Mouse (Mus musculus) kidney, postnatal 14 days (tissue): ENCODE measurements around the gene Gpr119.

ENCODE experiments used
- DNase-seq: peaks from one replicate; pipeline ENCODE4 v3.0.0; 2022; ENCODE audit warnings: mixed read lengths

The Gpr119 gene

DNA sequence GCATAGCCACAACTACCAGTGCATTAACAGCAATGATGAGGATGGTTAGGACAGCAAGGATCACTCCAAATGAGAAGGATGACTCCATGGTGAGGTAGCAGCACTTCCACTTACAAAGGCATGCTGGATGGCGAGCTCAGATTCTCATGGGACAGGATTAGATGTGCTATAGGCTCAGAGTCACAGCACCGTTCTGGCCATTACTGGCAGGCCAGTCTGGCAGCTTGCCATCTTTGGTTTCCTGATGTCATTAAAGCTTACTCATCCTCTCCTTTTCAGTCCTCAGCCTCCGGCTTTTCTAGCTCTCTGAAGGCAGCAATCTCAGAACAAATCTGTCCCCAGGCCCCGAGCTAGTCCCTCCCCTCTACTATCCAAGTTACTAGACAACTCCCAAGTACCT, at the start of gene Gpr119:
Gene Gpr119, minus strand, starts transcription at position 308 of the 400 bp plus-strand sequence.
- no peak for DNase-seq

DNA sequence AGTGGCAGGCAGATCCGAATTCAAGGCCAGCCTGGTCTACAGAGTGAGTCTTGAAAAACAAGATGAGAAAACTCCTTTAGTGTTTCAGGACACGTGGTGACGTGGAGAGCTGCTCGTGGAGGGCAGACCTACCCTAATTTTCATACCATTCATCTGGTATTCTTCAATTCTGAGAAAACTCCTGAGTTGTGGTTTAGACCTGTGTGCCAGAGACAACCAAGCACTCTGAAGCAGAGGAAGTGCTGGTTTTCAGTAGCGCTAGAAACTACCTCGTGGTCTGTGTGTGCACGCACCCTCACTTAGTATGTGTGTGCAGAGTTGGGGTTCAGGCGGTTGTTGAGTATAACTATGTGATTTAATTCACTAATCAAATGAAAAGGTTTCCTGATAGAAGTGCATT, 38.6 kb upstream of the Gpr119 start:
- DNase-seq: no peak

DNA sequence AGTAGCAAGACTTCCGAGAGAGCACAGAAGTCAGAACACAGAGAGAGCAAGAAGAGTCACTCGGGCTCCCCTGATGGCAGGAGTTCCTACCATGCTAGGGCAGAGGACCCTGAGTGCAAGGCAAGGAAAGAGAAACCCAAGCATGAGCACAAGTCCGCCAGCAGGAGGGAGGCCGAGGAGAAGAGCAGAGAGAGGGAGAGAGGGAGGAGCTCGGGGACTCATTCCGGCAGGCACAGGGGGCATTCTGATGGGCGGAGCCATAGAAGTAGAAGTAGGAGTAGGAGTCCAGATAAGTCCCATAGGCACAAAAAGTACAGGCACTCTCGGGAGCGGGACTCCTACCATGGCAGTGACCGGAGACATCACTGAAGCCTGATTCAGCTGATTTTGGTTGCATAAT, 35.4 kb upstream of the Gpr119 start:
- DNase-seq: no peak

DNA sequence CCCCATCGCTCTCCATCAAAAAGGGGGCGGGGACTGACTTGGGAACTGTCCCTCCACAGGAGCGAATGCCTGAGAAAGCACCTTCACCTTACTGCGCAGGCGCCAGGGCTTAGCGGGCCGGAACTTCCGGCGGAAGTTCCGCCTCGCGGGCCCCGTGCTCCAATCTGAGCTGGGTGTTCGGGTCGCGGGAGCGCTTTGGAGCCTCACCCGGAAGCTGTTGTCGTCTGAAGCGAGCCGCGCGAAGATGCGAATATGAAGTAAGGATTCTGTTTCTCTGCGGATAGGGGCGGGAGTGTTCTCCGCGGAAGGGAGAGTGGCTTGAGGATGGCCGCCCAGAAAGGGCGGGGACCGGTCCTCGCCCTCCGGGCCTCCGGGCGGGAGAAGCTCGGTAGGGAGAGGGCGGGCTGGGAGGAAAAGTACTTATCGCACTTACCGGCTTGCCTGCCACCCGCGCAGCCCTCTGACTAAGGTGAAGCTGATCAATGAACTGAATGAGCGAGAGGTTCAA, 20.6 kb upstream of the Gpr119 start, which contains the start of gene Rbmx2:
Gene Rbmx2, plus strand, starts transcription at position 141 of the 508 bp plus-strand sequence.
- DNase-seq: peak; percentile 93

DNA sequence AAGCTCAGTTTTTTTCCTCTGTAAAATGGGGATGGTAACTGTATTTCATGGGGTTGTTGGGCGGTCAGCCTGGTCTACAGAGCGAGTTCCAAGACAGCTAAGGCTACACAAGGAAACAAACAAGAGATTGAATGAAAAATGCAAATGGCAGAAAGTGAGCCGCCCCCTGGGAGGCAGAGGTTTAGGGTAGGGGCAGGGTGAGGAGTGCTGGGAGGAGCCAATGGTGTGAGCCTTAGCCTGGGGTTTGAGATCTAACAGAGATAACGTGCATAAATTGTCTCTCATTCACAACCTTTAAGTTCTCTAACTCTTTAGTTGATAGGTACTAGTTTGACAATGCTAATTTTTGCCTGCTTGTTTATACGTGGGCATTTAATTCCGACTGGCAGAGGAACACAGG, 20.2 kb upstream of the Gpr119 start:
- no peak for DNase-seq

DNA sequence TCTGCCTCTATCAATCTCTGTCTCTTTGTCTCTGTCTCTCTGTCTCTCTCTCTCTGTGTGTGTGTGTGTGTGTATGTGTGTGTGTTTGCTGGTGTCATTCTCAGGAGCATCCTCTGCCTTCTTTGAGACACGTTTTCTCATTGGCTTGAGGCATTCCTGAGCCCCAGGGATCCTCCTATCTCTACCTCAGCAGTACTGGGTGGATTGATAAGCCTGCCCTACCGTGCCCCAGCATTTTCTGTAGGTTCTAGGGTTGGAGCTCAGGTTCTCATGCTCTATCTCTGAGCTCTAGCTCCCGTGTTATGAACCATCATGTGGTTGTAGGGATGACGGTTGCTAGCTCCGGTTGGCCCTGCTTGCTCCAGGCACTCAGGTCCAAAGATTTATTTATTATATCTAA, 9.6 kb upstream of the Gpr119 start:
- no peak for DNase-seq

DNA sequence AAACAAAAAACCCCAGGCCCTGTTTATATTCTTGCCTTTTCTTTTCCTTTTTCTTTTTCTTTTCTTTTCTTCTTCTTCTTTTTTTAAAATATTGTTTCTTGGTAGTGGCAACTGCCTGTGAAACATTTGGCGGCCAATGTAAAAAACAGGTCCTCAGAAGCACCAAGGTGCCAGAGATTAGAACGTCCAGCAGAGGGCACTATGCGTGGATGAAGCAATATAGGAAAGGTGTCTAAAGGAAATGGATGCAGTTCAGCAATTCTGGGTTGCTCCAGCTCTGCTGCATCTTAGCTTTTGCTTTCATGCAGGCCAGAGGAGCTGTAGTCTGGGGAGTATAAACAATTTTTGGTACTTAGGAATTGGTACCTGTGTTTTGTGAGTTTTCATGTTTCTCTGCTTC, 9.2 kb upstream of the Gpr119 start:
- peak; percentile 14 for DNase-seq

DNA sequence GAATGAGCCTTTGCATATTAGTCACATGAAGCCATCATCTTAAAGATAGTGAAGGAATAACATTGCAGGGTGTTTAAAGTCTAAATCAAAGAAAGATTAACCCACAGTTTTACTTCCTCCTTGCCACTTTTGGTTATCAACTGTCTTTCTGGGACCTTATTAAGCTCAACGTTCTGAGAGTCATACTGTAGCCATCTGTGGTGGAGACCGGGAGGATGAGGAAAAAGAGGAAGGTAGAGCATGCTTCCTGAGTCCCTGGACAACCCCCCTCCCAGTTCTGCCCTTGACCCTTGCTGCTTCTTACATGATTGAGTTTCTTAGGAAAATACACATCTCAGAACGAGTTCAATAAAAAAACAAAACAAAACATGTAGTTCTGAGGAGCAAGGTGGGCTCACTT, 2.6 kb downstream of the Gpr119 start:
- DNase-seq: no peak

DNA sequence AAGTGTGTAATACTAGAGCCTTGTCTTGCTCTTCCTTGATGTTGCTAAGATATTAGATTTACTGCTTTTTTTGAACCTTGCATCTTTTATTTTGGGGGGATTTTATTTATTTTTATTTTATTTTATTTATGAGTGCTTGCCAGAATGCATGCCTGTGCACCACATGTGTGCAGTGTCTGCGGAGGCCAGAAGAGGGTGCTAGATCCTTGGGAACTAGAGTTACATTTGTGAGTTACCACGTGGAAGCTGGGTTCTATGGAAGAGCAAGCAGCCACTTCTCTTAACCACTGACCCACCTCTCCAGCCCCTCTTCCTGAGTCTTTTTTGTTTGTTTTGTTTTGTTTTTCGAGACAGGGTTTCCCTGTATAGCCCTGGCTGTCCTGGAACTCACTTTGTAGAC, 4.7 kb downstream of the Gpr119 start:
- no peak for DNase-seq

DNA sequence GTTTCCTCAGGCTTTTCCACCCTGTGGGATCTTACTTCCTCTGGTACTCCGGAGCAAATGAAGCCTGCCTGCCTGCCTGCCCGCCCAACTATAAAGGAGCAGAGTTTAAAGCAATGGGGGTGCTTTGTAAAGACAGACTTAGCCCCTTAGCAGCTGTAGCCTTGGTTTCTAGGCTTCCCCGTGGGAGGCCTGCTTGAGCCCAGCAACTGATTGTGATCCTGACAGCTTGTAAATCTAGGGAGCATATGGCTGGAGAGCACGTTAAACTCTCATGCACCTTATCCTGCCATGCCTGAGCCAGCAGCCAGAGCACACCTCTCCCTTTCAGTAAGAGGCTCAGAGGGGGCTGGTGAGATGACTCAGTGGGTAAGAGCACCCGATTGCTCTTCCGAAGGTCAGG, 7.5 kb downstream of the Gpr119 start:
- DNase-seq: no peak

DNA sequence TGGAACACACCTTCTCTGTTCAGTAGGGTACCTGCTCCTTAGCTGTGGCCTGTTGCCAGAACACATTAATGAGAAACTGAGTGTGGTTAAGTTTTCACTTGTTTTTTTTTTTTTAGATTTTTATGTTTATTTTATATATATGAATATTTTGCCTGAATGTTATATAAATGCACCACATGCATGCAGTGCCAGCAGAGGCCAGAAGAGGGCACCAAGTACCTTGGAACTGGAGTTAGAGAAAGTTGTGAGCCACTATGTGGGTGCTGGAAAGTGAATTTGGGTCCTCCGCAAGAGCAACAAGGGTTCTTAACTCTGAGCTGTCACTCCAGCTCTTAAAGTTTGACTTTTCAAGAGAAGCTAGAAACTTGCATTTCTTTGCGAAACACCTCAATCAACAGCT, 30.2 kb downstream of the Gpr119 start:
- DNase-seq: peak; percentile 12

DNA sequence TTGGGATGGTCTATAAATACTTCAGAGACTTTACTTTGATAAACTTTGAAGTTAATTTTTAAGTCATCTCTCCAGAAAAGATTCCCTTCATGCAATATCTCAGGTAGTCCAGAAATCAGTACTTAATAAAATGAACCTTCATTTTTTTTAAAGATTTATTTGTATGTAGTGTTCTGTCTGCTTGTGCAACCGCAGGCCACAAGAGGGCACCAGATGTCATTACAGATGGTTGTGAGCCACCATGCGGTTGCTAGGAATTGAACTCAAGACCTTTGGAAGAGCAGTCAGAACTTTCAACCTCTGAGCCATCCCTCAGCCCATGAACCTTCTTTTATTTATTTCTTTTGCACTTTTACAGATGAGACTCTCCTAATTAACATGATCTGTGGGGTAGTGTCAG, 37.2 kb downstream of the Gpr119 start:
- no peak for DNase-seq

DNA sequence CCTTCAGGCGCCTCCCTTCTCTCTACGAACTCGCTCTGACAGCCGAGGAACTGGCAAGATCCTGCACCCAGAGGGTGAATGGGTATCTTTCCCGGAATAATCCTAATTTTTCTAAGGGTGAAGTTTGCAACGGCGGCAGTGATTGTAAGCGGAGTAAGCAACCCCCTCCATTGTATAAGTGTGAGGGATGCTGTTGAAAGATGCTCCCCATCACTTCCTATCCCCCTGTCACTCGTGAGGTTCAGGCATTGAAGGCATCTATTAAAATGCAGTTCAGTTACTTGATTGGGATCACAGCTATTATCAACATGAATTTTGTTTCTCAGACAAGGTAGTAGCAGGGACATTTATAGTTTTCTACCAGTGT, 50.2 kb downstream of the Gpr119 start:
- DNase-seq: no peak

DNA sequence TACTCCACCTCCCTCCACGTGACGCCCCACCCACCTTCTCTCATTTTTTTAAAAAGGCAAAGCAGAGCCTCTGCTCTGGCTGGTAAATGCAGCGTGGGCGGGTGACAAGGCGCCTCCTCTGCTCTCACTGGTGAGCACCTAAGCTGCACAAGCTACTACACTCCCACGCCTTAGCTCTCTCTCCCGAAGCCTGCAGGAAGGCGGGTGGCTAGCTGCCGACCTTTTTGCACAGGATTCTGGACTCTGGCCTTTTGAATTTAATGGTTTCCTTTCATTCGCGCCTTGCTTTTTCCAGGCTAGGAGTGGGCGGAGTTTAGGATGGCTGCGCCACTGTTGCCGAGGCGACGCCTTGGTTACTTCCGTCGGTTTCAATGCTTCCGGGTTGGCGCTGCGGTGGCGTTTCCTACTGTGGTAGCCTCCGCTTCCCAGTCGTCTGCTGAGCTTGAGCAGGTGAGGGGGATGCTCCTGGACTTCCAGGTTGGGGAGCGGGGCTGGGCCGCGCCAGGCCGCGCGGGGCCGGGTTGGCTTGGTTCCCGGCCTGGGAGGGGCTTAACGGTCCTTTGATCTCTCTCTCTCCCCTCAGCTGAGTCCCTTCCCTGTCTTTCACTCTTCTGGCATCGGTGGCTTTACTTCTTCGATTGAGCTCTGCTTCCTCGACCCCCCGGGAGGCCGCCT, 50.8 kb downstream of the Gpr119 start, which contains the start of gene Slc25a14:
Gene Slc25a14, plus strand, starts transcription at position 35 of the 675 bp plus-strand sequence.
- peak; percentile 87 for DNase-seq

DNA sequence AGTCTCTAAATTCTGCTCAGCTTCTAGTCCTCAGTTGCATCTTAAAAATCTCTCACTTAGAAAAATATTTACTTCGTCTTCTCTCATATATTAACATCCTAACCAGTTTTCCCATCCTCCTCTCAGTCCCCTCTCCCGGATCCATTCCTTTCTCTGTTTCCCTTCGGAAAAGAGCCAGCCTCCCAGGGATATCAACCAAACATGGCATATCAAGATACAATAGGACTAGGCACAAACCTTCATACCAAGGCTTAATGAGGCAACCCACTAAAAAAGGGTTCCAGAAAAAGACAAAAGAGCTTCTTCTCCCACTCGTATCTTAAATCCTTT, 51.3 kb downstream of the Gpr119 start:
- DNase-seq: no peak
